Mouse (Mus musculus) embryo, embryonic 9.5 days (tissue): ENCODE data around the gene Rbp1.
A peak's percentile ranks its signal among the peaks of the same experiment; 100 is the strongest.

Experiments used
- DNase-seq: peaks from one replicate; pipeline ENCODE4 v3.0.0-alpha.2; 2017; ENCODE audit errors: extremely low spot score

Rbp1 gene

DNA sequence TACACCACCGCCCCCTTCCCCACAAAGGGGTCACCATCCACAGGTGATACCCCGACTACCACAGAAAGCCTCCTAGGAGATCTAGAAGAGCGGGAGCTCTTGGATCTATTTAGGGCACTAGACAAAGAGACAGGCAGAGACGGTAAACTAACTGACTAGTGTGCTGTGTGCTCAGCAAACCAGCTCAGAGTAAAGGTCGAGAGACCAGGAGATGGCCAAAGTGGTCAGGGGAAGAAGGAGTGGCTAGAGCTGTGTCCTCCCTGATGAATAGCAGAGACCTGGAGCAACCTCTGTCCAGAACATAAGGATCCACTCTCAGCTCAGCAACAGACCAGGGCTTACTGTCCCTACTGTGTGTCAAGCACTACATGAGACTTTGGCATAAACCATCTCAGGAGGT, at the start of gene Rbp1:
Gene Rbp1, plus strand, starts transcription at position 306 of the 400 bp plus-strand sequence.
- no peak for DNase-seq

DNA sequence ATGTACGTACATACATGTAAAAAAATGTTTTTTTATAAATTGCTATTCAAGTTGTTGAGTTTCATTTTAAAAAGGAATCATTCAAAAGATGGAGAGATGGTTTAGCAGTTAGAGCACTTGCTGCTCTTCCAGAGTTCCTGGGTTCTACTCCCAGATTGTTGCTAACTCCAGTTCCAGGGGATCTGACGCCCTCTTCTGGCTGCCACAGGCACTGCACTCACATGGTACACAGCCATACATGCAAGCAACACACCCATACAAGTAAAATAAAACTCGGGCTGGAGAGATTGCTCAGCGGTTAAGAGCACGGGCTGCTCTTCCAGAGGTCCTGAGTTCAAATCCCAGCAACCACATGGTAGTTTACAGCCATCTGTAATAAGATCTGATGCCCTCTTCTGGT, 49.4 kb upstream of the Rbp1 start:
- no peak for DNase-seq

DNA sequence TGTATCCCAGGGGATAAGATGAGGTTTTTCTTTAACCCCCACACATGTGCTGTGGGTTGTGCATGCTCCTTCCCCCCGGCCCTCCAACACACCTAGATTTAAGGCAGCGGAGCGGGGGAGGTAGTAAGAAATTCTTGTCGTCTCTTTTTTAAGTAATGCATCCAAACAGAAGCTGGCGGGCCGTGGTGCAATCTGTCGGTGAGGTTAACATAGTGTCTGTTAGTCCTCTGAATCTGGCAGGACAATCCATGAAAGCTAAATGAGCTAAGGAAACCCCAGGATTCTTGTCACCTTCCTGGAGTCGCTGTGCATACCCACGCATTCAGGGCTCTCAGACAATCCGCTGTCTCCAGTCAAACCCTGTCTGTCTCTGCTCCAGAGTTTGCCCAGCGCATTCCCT, 47.9 kb upstream of the Rbp1 start:
- no peak for DNase-seq

DNA sequence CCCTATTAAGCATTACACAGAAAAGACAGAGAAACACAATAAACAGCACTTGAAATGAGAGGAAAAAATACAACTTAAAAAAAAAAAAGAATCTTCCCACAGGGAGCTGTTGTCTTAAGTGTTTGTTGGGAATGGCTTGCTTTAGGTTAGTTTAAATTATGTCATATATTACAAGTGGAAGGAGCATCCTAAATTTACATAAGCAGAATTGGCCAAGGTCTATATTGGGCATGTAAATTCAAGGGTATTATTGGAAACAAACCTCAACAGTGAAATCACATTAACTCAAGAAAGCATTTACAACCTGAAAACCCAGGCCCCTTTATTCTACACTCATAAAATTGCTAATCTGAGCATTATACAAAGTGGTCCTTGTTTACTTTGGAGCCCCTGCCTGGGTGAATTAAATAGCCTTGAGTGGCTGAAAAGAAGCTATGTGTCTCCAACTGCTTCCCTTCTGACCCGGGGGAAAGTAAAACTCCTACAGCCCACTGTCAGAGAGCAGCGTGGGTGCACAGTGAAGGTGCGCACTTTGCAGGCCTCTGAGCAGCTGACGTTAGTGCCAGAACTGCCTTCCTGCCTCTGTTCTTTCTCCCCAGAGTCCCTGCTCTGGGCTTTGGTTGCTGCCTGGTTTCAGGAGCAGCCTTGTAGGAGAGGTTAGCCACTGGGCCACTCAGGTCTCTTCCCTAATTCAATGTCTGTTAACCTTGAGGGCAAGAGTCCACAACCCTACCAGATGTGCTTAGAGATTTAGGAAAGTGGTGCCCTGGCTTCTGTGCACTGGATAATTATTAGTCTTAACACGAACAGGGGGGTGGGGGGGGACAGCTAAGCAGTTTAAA, 47.2 kb upstream of the Rbp1 start:
- no peak for DNase-seq

DNA sequence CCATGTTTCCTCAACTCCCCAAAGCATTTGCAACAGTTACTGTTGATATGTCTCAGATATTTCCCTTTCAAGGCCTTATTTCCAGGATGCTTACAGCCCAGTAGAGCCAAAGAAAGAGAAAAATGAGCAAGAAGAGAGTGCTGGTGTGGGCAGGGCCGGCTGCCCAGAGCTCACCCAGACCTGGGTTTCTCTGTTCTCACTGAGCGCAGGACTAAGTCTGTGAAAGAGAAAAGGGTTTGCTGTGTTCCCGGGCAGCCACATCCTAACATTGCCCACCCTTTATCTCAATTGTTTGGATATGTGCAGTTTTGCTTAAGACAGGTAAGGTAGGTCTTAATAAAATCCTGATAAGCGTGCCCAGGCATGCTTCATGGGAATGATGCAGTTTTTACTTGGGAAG, 43.0 kb upstream of the Rbp1 start:
- DNase-seq, result no peak

DNA sequence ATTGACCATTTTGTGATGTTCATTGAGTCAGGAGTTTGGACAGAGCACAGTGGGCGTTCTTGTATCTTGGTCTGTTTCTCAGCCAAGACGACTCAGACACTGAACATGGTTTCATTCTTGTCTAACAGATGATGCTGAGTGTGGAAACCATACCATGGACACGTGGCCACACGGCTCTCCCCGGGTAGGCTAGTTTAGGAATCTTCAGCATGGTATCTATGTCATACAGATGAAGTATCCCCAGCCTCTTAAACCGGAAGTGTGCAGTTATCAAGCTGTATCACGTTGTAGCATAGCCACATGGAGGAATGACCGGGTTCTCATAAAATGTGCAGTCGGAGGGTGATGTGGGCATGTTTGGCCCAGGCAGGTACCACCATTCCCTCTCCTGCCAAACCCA, 42.2 kb upstream of the Rbp1 start:
- no peak for DNase-seq

DNA sequence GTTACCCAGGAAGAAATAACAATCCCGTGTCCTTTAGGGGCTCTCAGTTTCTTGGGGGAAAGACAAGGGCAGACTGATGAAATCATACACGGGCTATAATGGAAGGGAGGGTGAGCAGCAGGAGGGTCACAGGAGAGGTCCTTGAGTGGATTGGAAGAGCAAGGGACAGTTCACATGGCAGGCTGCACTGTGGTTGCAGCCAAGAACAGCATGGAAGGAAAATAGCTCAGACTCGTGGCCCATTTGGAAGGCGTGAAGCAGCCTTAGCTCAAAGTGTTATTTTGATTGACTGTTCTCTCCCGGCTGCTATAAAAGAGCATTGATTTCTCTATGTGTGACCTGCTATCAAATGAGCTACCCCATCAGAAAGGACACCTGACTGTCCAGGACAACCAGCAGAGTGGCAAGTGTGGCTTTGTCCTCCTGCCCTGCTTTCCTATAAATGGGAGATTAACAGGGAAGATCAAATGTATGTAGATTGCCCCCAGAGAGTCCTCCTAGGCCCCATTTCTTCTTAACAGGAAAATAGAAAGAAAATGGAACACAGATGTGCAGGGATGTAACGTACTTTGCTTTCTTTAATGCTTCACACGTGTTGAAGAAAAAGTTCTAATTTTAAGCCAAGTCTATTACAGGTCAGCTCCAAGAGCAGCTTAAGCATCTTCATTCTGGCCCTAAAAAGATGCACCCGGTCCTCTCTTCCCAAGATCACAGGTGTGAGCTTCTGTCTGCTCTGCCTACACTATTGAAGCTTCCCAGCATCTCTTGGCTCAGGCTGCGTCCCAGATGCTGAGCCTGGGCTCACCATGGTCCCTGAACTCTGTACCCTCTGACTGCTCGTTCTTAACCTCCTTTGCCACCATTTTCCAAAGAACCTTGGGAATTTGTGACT, 34.8 kb upstream of the Rbp1 start:
- DNase-seq, result no peak

DNA sequence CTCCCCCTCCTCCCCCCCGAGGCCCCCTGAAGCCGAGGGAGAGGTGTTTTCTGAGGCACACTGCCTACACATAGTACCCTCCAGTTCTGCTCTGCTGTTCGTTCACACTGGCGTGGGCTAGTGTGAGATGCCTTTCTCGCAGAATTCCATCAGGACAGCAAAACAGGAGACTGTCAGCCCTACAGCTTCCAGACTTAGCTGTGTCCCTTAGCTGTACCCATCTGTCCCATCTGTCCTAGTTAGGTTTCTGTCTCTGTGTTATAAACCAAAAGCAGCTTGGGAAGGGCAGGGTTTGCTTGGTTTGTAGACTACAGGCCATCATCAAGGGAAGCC, 34.2 kb upstream of the Rbp1 start:
- no peak for DNase-seq

DNA sequence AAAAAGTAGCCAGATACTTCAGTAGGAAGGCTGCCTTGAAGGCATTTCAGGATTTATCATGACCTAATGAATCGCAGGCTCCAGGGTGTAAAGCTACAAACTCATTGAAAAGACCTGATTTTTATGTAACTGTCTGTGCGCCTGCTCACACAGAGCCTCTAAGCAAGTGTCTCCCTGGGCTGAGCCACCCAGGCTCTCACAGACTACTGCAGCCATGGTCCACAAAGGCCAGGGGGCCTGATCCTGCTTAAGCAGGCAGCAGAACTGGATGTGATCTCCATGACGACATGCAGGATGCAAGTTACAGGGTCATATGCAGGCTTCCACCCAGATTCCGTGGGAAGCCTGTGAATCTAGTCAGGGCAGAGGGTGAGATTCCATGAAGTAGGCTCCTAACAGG, 29.3 kb upstream of the Rbp1 start:
- DNase-seq, result no peak

DNA sequence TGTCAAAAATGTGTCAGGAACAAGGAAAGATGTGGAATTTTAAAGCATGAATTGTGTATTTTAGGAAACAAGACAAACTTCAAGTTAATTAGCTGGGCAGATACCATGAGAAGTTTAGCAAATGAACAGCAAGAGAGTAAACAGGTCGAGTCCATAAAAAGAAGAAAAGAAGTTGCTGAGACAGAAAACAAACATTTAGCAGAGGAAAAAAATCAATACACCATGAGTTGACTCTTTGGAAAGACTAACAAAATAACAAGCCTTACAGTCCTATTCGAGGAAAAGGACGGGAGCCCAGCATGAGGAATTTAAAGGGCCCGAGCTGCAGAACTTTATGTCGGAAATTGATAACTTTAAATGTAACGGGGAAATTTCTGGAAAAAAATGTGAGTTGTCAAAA, 25.6 kb upstream of the Rbp1 start:
- DNase-seq, result no peak

DNA sequence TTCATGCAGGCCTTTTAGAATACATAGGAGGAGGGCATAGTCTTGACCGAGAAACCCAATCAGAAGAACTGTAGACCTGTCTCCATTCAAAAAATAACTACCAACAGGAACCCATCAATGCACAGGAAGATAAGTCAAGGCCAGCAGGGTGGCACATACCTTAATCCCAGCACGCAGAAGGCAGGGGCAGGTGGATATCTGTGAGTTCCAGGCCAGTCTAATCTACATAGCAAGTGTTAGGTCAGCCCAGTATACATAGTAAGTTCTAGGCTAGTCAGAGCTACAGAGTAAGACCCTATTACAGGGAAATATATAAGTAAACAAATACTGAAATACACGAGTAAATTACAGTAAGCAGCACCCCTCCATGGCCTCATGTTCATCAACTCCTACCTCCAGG, 24.9 kb upstream of the Rbp1 start:
- no peak for DNase-seq

DNA sequence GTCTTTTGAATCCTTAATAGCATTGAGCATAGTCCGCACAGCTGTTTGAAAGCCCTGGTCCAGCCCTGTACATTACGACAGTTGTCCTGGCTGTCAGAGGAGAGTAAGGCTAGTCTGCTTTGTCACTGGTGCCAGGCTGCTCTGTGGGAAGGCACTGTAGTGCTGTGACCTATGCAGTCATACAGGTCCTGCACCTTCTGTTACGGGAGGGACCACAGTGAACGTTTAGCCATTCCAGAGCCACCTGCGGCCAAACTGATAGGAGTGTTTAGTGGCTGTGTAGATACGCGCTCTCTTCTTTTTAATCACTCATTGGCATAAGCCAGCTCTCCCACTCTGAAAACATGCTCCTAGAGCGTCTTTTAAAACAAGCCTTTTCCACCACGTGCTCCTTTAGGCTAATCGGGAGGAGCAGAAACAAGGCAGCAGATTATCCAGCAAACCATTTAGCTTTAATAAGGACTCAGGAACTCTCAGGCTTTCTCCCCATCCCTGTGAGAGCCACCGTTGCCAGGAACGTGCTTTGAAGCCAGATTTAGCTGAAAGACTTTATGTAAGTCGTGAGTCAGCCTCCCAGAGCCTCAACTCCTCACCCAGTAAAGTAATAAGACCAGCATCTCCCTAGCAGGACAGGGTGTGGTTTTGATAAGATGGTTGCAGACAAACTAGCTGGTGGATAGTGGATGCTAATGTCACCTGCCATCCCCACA, 22.4 kb upstream of the Rbp1 start:
- no peak for DNase-seq

DNA sequence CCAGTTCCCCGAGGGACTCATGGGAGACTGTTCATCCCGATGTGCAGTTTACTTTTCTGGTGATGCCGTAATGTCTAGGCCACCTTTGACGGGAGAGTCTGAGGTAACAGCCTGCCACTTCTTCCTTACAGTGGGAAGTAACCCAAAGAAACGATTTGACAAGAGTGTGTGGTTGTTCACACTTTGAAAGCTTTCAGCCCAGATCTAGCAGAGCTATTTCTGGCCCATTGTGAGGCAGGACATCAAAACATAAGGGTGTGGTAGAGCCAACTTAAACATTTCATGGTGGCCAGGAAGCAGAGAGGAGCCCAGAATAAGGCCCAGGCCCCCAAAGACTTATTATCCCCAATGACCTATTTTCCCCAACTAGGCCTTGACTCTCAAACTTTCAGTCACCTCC, 21.1 kb upstream of the Rbp1 start:
- no peak for DNase-seq

DNA sequence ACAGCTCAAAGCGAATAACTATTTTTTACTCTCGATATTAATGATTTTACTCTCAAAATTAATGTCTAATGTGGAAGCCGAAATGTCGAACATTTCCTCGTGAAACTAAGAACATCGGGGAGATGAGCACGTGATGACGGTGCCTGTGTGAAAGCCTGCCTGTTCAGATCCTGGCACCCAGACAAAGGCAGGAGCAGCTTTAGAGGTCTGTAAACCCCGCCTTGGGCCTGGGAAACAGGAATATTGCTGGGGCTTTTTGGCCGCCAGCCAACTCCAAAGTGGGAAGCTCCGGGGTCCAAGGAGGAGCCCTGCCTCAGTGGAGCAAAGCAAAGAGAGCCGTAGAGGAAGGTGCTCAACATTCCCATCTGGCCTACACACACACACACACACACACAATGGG, 15.0 kb upstream of the Rbp1 start:
- DNase-seq, result no peak

DNA sequence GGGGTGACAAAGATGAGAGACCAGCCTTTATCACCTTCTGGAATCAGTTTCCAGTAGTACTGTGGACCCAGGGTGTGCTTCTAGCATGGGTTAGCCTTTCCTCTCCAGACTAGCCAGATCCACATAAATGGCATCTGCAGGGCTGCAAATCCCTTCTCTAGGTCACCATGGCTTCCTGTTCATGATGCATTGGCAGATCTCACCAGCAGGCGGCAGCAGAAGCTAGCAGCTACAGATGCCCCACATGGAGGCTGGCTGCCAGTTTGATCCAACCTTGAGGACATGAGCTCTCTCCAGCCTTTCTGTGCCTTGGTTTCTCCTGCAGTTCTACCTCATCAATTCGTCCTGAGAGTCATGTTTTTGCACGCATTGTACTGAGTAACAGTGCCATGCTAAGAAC, 13.6 kb upstream of the Rbp1 start:
- peak; percentile 76 for DNase-seq

DNA sequence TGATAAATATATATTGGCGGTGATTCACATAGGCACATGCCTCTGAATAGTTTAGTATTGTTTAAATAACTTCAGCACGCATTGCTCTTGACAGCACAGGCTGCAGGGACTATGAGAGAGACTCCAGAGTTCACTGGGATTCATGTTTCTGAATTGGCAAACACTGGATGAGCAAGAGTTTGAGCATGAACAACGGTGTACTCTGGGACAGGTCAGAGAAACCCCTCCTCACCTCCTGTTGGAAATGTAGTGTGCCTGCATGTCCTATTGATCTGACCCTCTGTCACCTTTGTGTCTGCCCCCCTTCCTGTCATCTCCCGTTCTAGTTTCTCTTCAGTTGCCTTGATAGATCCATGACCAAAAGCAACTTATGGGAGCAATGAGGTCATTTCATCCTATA, 7.3 kb upstream of the Rbp1 start:
- no peak for DNase-seq

DNA sequence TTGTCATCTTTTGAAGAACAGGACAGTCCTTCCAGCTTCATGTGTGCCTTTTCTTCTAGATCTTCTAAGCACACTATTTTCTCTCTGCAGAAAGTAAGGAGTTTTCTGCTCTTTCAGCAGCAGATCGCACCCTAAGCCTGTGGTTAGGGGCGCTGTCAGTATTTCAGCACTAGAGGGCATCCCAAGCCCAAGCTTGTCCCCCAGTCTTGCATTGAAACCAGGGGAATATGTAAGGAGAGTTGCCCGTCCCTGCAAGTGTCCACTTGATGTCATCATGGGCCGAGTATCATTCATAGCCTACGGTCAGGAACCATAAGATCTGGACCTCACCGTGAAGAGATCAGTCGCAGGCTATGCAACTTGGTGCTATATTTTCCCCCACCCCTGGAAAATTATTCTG, 4.8 kb upstream of the Rbp1 start:
- peak; percentile 46 for DNase-seq

DNA sequence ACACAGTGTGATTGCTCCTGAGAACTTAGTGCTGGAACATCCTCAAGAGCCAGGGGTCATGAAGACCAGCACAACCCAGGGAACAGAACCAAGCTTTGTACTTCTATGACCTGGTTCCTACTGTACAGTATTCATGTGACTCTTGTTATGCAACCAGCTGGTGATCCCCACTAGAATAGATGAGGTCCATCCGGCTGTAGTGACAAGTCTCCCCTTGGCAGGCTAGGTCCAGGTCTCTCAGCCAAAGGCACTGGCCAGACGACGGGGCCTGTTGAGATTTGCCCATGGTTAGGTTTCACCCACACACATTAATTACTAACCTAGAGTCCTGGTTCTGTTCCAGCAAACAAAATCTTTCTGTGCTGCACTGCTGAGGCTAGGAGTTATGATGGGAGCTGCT, 4.4 kb upstream of the Rbp1 start:
- DNase-seq, result no peak

DNA sequence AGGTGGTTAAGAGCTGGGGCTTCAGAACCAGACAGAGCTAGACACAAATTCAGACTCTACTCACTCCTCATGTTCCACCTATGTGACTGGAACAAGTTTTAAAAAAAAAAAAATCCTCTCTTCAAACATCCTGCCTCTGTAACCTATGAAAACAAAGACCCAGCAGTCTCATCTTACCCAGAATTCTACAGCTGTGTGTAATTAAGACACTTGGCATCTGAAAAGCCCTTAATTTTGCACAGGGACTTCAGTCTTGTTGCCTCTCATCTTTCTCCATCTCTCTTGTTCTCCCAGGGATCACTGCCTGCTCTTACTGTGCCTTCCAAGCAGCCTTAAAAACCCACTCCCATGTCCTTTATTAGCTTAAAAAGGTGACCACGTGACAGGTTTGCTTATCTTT, 2.1 kb upstream of the Rbp1 start:
- DNase-seq, result no peak

DNA sequence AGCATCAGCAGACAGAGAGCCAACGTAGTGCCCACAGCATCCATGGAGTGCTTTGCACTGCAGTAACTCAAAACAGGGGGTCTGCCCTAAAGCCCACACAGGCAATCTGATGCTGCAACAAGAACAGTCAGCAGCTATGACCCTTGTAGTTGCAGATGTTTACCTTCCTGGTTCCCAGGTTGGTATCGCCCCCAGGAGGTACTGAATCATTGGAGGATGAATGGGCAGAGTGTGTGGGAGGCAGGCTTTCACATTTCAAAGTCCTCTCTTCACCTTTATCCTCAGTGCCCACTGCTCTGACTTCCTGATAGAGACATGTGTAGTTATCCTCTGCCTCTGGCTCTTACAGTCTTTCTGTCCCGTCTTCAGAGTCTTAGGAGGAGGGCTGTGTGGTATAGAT, 858 bp upstream of the Rbp1 start:
- no peak for DNase-seq

DNA sequence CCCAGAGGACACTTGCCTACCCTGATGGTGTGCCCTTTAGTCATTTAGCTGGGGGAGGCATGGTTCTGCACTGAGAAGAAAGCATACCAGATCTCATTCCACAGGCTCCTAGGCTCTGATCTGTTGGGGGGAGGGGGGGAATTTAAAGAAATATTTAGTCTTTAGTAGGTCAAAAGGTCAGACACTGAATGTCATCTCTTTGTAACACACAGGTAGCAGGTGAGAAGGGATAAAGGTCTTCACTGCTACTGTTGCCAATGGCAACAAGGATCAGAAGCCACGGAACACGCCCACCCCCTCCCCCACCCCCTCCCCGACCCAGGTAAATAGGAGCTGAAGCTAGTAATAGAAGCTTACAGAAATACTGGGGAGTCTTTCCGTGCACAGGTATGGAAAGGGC, 930 bp downstream of the Rbp1 start:
- DNase-seq, result no peak

DNA sequence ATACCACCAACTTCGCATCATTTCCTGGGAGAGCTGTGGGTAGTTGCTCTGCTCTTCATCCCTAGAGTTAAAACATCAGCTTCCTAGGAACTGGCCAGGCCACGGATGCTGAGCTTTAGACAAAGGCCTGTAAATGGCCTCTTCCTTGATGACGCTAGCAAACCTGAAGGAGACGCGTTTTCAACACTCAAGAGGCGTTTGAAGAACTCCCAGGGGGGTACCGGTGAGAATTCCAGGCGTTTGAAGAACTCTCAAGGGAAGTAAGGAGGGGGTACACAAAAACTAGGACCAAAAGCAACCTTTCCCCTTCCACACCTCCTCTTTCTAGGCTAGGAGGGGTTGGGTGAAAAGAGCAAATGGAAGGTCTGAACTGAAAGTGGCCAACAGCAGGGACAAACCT, 1.5 kb downstream of the Rbp1 start:
- DNase-seq, result peak; percentile 50
